Mouse (Mus musculus) small intestine, adult 2 months (tissue): ENCODE results near the gene Ncbp3.

Experiments
- CTCF ChIP-seq: fragments of 200-500 bp; IDR thresholded peaks from 2 replicates; pipeline ENCODE4 v1.5.1; 2012; ENCODE audit warnings: low read depth, mild to moderate bottlenecking, control low read depth, inconsistent platforms, low read length, moderate library complexity, mixed read lengths; ENCODE audit not compliant: insufficient replicate concordance, insufficient read length; ENCODE audit errors: extremely low read depth
- POLR2A ChIP-seq: fragments of 200-500 bp; IDR thresholded peaks from 2 replicates; pipeline ENCODE4 v1.6.1; 2012; ENCODE audit warnings: low read depth, mild to moderate bottlenecking, control low read depth, inconsistent platforms, low read length, moderate library complexity

DNA sequence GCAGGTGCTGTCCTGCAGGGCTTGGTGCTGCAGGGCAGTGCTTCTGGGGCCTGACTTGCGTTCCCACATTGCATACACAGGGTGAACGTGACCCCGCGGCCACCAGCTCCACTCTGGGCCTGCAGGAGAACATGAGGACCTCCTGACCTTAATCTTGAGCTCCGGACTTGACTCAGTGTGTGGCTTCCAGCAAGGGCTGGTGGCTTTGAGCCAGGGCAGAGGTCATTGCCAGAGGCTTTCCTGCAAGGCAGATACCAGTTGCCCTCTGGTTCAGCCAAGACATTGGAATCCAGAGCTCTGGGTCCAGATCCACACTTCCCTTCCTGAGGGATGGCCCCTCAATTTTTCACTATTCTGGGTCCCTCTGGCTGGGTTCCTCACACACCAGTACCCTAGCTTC lies 33.6 kb upstream of the Ncbp3 start:
- TF ChIP-seq CTCF, result no peak
- TF ChIP-seq POLR2A, result no peak
